Mouse (Mus musculus) spleen, postnatal 14 days (tissue): ENCODE results near the gene Lmnb2.

Experiments used
- DNase-seq, 2 experiments: peaks; one replicate each; pipeline ENCODE4 v3.0.0; 2021 to 2022; ENCODE audit warnings: low spot score in 2 of 2

Lmnb2 gene

GRCm38 (mm10) chr10:80900318-80901247 lies 17.5 kb downstream of the Lmnb2 start, which contains the start of gene Timm13:
Gene Timm13, minus strand, starts transcription at chr10:80900969.
- DNase-seq: peak; percentile 89 to 93

GRCm38 (mm10) chr10:80899591-80900317 lies 18.3 kb downstream of the Lmnb2 start:
- DNase-seq: no peak

GRCm38 (mm10) chr10:80899074-80899473 lies 19.0 kb downstream of the Lmnb2 start:
- no peak for DNase-seq

GRCm38 (mm10) chr10:80897861-80898510 lies 20.1 kb downstream of the Lmnb2 start:
- no peak for DNase-seq

GRCm38 (mm10) chr10:80896581-80897485 lies 21.2 kb downstream of the Lmnb2 start:
- DNase-seq: no peak

GRCm38 (mm10) chr10:80895697-80896096 lies 22.3 kb downstream of the Lmnb2 start:
- no peak for DNase-seq

- DNase-seq: no peak
Measured at GRCm38 (mm10) chr10:80895100-80895499, 22.9 kb downstream of the Lmnb2 start.

- DNase-seq: no peak
Measured at GRCm38 (mm10) chr10:80887181-80887580, 30.9 kb downstream of the Lmnb2 start.

GRCm38 (mm10) chr10:80881301-80881700 lies 36.7 kb downstream of the Lmnb2 start:
- peak; percentile 77 to 86 for DNase-seq

GRCm38 (mm10) chr10:80880901-80881300 lies 37.1 kb downstream of the Lmnb2 start:
- DNase-seq: no peak

- DNase-seq: peak; percentile 69 to 80
Measured at GRCm38 (mm10) chr10:80880131-80880641, 37.9 kb downstream of the Lmnb2 start.

- no peak for DNase-seq
Measured at GRCm38 (mm10) chr10:80876594-80876993, 41.5 kb downstream of the Lmnb2 start.

- peak; percentile 51 to 65 for DNase-seq
Measured at GRCm38 (mm10) chr10:80876028-80876427, 42.0 kb downstream of the Lmnb2 start.

- DNase-seq: no peak
Measured at GRCm38 (mm10) chr10:80874035-80874434, 44.0 kb downstream of the Lmnb2 start.

GRCm38 (mm10) chr10:80871581-80871980 lies 46.5 kb downstream of the Lmnb2 start, which contains the start of gene Tmprss9:
Gene Tmprss9, plus strand, starts transcription at chr10:80871848.
- no peak for DNase-seq

- DNase-seq: no peak
Measured at GRCm38 (mm10) chr10:80870993-80871392, 47.1 kb downstream of the Lmnb2 start.

- no peak for DNase-seq
Measured at GRCm38 (mm10) chr10:80864446-80864845, 53.6 kb downstream of the Lmnb2 start.

GRCm38 (mm10) chr10:80862305-80862704 lies 55.7 kb downstream of the Lmnb2 start:
- no peak for DNase-seq

- peak; percentile 45 to 62 for DNase-seq
Measured at GRCm38 (mm10) chr10:80858350-80858935, 59.6 kb downstream of the Lmnb2 start.

- DNase-seq: peak; percentile 40 to 53
Measured at GRCm38 (mm10) chr10:80857848-80858247, 60.2 kb downstream of the Lmnb2 start.
